ENCODE assay signal across 19 mouse cellular contexts in genomic region chr5:38388857-38389256, GRCm38 (mm10).
DNase-seq lines count a peak whose midpoint lies in the region; ATAC-seq lines count a peak whose summit lies in the region.
"Had no signal": no experiment of that assay in that cellular context is flagged by ENCODE, and none has a peak within 500 bp of the region (broad histone marks: within the 10 kb centered on the region; RNA-seq: fewer than 3 reads in every experiment).

No protein-coding gene starts in this region.

- H3K4me2 ChIP-seq in neural tube, embryonic 12.5 days (replicated peaks) = 0 out of 2 replicates have a peak overlapping the region, but pooled peaks have one; percentile 16
- H3K4me2 ChIP-seq in forebrain, embryonic 13.5 days = 0 out of 2 replicates have a peak overlapping the region, but pooled peaks have one; percentile 15
- H3K4me2 ChIP-seq in limb, embryonic 11.5 days (ENCODE audit: low read depth, severe bottlenecking) = 0 out of 2 replicates have a peak overlapping the region, but pooled peaks have one; percentile 2
- H3K4me2 ChIP-seq: heart, embryonic 13.5 days; lung, embryonic 15.5 days; midbrain, embryonic 12.5 days had no signal

- 15% methylated on average over 2 of the region's 2 CpGs for WGBS in neural tube, embryonic 12.5 days
- 11% methylated on average over 2 of the region's 2 CpGs for WGBS in forebrain, embryonic 13.5 days
- WGBS in limb, embryonic 11.5 days = 7% methylated on average over 2 of the region's 2 CpGs

- no peaks in the 10 kb centered on the region for H3K9me3 ChIP-seq in neural tube, embryonic 12.5 days
- no peaks in the 10 kb centered on the region for H3K9me3 ChIP-seq in forebrain, embryonic 13.5 days (replicated peaks)
- no peaks in the 10 kb centered on the region for H3K9me3 ChIP-seq in limb, embryonic 11.5 days (ENCODE audit: control insufficient read depth, low read length)
- H3K9me3 ChIP-seq: heart, embryonic 13.5 days; lung, embryonic 15.5 days; midbrain, embryonic 12.5 days had no signal

- peaks cover 13% of the 10 kb centered on the region for H3K4me1 ChIP-seq in neural tube, embryonic 12.5 days
- peaks cover 31% of the 10 kb centered on the region for H3K4me1 ChIP-seq in forebrain, embryonic 13.5 days
- peaks cover 13% of the 10 kb centered on the region for H3K4me1 ChIP-seq in limb, embryonic 11.5 days (ENCODE audit: control insufficient read depth, insufficient read depth, low read length)
- H3K4me1 ChIP-seq: lung, embryonic 15.5 days had no signal

- H3K27ac ChIP-seq in neural tube, embryonic 12.5 days = no peak overlapping the region
- H3K27ac ChIP-seq in forebrain, embryonic 13.5 days = peak overlapping the region; percentile 26; the same call in 1 of the 2 replicates
- H3K27ac ChIP-seq in limb, embryonic 11.5 days (replicated peaks; ENCODE audit: low read depth, low read length) = no peak overlapping the region
- H3K27ac ChIP-seq: heart, embryonic 13.5 days; kidney, postnatal 0 days; liver, embryonic 14.5 days; lung, embryonic 15.5 days; midbrain, embryonic 12.5 days; stomach, postnatal 0 days had no signal

- no peak for DNase-seq in neural tube, embryonic 10.5 days (ENCODE audit: extremely low spot score, low spot score)
- no peak for DNase-seq in limb, embryonic 11.5 days (ENCODE audit: low spot score)
- no peak for DNase-seq in cerebellum, postnatal 14 days
- DNase-seq in gastrocnemius, adult 8-10 months (ENCODE audit: low spot score in 2 of 2) = no peak
- DNase-seq in left cerebral cortex, postnatal 14 days (ENCODE audit: low spot score in 2 of 2) = no peak
- DNase-seq: adrenal gland, postnatal 14 days; cerebellum, adult 18-20 months; gastrocnemius, postnatal 10 days; heart, adult 11 months; heart, postnatal 4 days; lung, postnatal 4 days had no signal

- ATAC-seq in neural tube, embryonic 12.5 days (ENCODE audit: low FRiP score, low read depth) = 0 out of 2 replicates have a peak, but pooled peaks have one; percentile 25
- peak; percentile 5; the same call in 1 of the 2 replicates for ATAC-seq in forebrain, embryonic 13.5 days
- ATAC-seq in limb, embryonic 11.5 days (ENCODE audit: insufficient number of reproducible peaks, low FRiP score, low TSS enrichment, low read depth) = no peak

- no peaks in the 10 kb centered on the region for H3K27me3 ChIP-seq in neural tube, embryonic 12.5 days (replicated peaks)
- H3K27me3 ChIP-seq in forebrain, embryonic 13.5 days = no peaks in the 10 kb centered on the region
- H3K27me3 ChIP-seq in limb, embryonic 11.5 days (ENCODE audit: control insufficient read depth, insufficient read depth, low read length) = no peaks in the 10 kb centered on the region
- H3K27me3 ChIP-seq: lung, embryonic 15.5 days had no signal

- H3K9ac ChIP-seq in neural tube, embryonic 12.5 days = no peak overlapping the region
- no peak overlapping the region for H3K9ac ChIP-seq in forebrain, embryonic 13.5 days
- H3K9ac ChIP-seq in limb, embryonic 11.5 days (ENCODE audit: low read length) = no peak overlapping the region
- H3K9ac ChIP-seq: heart, embryonic 13.5 days; liver, embryonic 14.5 days; lung, embryonic 15.5 days; midbrain, embryonic 12.5 days had no signal

- intact Hi-C loops in left cerebral cortex, postnatal 14 days (cut with DNase I) = no loop called here

- no peaks in the 10 kb centered on the region for H3K36me3 ChIP-seq in neural tube, embryonic 12.5 days
- H3K36me3 ChIP-seq in forebrain, embryonic 13.5 days (ENCODE audit: poor library complexity, severe bottlenecking) = no peaks in the 10 kb centered on the region
- no peaks in the 10 kb centered on the region for H3K36me3 ChIP-seq in limb, embryonic 11.5 days (ENCODE audit: control insufficient read depth, insufficient read depth, low read length)
- H3K36me3 ChIP-seq: heart, embryonic 13.5 days; lung, embryonic 15.5 days; midbrain, embryonic 12.5 days had no signal

- no peak overlapping the region for H3K4me3 ChIP-seq in neural tube, embryonic 12.5 days
- H3K4me3 ChIP-seq in forebrain, embryonic 13.5 days = no peak overlapping the region
- H3K4me3 ChIP-seq in limb, embryonic 11.5 days (ENCODE audit: low read depth, low read length) = no peak overlapping the region
- H3K4me3 ChIP-seq: heart, embryonic 13.5 days; lung, embryonic 15.5 days; midbrain, embryonic 12.5 days had no signal
